Mouse (Mus musculus) hindbrain, embryonic 11.5 days (tissue): ENCODE data around the gene Ccdc87. TPM values are rescaled to one million over a fixed set of nuclear protein-coding genes. Genes with fewer than 3 reads are reported as not detected.

Source experiments
- ATAC-seq: fragments of 200-750 bp; cut with Nextera tagmentation; 2 replicates; pipeline ENCODE4 v1.8.0; 2017; ENCODE audit warnings: mild to moderate bottlenecking, moderate TSS enrichment, moderate library complexity; ENCODE audit not compliant: low FRiP score
- DNase-seq: peaks from one replicate; pipeline ENCODE4 v3.0.0-alpha.2; 2015; ENCODE audit warnings: low spot score
- H3K27ac ChIP-seq: fragments of 300-500 bp; sonication (generic); 2 replicates; pipeline ENCODE4 v1.5.1; 2014; ENCODE audit warnings: mild to moderate bottlenecking, low read depth, low read length
- H3K27me3 ChIP-seq: fragments of 300-500 bp; sonication (generic); 2 replicates; pipeline ENCODE4 v1.6.1; 2014; ENCODE audit warnings: mild to moderate bottlenecking, low read length, moderate library complexity, mixed read lengths; ENCODE audit not compliant: control insufficient read depth, insufficient read depth
- H3K36me3 ChIP-seq: fragments of 300-500 bp; sonication (generic); 2 replicates; pipeline ENCODE4 v1.6.1; 2014; ENCODE audit warnings: mild to moderate bottlenecking, low read length, moderate library complexity, mixed read lengths; ENCODE audit not compliant: control insufficient read depth, insufficient read depth
- H3K4me1 ChIP-seq: fragments of 300-500 bp; sonication (generic); replicated peaks from 2 replicates; pipeline ENCODE4 v1.6.1; 2014; ENCODE audit warnings: low read length, mixed read lengths; ENCODE audit not compliant: control insufficient read depth, insufficient read depth
- H3K4me2 ChIP-seq: fragments of 300-500 bp; sonication (generic); replicated peaks from 2 replicates; pipeline ENCODE4 v1.6.1; 2014; ENCODE audit warnings: mild to moderate bottlenecking, low read depth, low read length
- H3K4me3 ChIP-seq: fragments of 300-500 bp; sonication (generic); 2 replicates; pipeline ENCODE4 v1.5.1; 2014; ENCODE audit warnings: low read depth, low read length
- H3K9ac ChIP-seq: fragments of 300-500 bp; sonication (generic); 2 replicates; pipeline ENCODE4 v1.6.1; 2014; ENCODE audit warnings: low read depth, low read length
- H3K9me3 ChIP-seq: fragments of 300-500 bp; sonication (generic); 2 replicates; pipeline ENCODE4 v1.6.1; 2016; ENCODE audit warnings: low read length; ENCODE audit not compliant: control insufficient read depth
- whole genome bisulfite sequencing: fragments of 180-500 bp; shearing (Covaris S2); extraction: QIAGEN DNeasy Blood & Tissue Kit; methylation state at CpG from one replicate; pipeline ENCODE4 v1.1.7; 2014; 5-methylcytosine and 5-hydroxymethylcytosine counted together
- polyA plus RNA-seq: library from polyadenylated mRNA; unstranded; fragments of >200 nt; fragmentation: Nextera tagmentation; extraction: Ambion mirVana; gene quantifications from 2 replicates; pipeline ENCODE4 v1.2.1, GENCODE M21; 2014

Ccdc87 gene
- polyA plus RNA-seq, 1 experiment from 2014 or later, result 0.34 TPM

DNA sequence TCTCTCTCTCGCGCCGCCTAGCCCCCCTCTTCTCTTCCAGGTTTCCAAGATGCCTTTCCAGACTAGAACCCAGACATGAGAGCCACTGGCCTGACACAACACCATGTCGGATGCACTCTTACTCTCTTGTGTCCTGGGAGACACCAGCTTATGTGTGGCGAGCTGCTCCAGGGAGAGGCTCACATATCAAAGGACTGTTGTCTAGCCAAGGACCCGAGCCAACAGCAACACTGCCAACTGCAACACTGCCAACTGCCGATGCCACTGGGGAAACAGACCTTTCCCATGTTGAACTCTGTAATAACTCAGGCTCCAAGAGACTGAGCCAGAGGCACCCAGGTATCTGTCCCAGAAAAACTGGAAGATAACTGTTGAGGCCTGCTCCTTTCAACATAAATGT lies 10.0 kb upstream of the Ccdc87 start:
- no peaks in the 10 kb centered on the region for H3K27me3 ChIP-seq
- H3K27ac ChIP-seq, result no peak overlapping the region
- no peaks in the 10 kb centered on the region for H3K36me3 ChIP-seq
- ATAC-seq, result no peak
- WGBS, result 63% methylated on average over 7 of the region's 7 CpGs
- DNase-seq, result no peak
- H3K4me3 ChIP-seq, result no peak overlapping the region
- no peak overlapping the region for H3K4me2 ChIP-seq
- H3K9me3 ChIP-seq, result no peaks in the 10 kb centered on the region
- H3K9ac ChIP-seq, result no peak overlapping the region
- no peaks in the 10 kb centered on the region for H3K4me1 ChIP-seq

DNA sequence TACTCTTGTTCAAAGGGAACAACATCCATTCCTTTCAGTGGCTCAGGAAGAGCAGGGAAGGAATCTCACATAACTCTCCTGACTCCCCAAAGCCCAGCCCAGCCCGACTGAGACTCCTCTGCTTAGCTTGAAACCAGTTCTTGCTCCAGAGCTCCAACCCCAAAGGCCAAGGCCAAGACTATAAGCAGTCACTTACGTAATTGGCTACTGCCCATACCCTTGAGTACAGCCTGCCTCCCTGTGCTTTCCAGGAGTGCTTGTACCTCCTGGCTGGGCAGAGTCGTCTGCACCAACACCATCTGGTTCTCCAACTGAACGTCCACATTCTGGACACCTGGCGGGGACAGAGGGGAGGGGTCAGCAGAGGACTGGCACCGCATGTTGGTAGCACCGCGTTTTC lies 5.2 kb upstream of the Ccdc87 start:
- no peak for ATAC-seq

DNA sequence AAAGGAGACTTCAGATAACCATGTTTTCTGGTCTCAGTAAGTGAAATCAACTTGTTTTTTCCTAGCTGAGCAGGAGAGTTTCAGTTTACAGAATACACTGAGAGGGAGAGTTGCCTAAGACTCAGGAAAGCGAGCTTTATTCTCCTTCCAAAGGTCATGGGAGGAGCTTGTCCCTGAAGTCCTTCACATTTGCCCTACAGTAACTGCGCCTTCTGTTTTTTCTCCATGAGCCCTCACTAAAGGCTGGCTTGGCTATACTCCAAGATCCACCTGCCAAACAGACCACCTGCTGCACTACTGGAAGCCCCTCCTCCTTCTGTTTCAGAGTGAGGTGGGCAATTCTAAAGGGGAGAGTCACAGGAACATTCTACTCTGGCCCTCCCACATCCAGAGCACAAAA lies 3.1 kb upstream of the Ccdc87 start:
- DNase-seq (no peak), ATAC-seq (no peak)
- H3K9me3 ChIP-seq, result no peaks in the 10 kb centered on the region
- peaks cover 14% of the 10 kb centered on the region for H3K27me3 ChIP-seq
- no peak overlapping the region for H3K4me3 ChIP-seq
- no peaks in the 10 kb centered on the region for H3K36me3 ChIP-seq
- WGBS, result 81% methylated on average over 2 of the region's 2 CpGs
- no peak overlapping the region for H3K9ac ChIP-seq
- no peak overlapping the region for H3K27ac ChIP-seq
- H3K4me1 ChIP-seq, result peaks cover 11% of the 10 kb centered on the region
- no peak overlapping the region for H3K4me2 ChIP-seq

More for the DNA sequence above, 5.2 kb upstream of the Ccdc87 start:
- peaks cover 5% of the 10 kb centered on the region; the same call in 1 of the 2 replicates for H3K4me1 ChIP-seq
- H3K27ac ChIP-seq, result no peak overlapping the region
- no peaks in the 10 kb centered on the region for H3K36me3 ChIP-seq
- H3K4me2 ChIP-seq, result no peak overlapping the region
- no peak overlapping the region for H3K4me3 ChIP-seq
- no peaks in the 10 kb centered on the region for H3K27me3 ChIP-seq
- H3K9me3 ChIP-seq, result no peaks in the 10 kb centered on the region
- DNase-seq, result no peak
- no peak overlapping the region for H3K9ac ChIP-seq
- 89% methylated on average over 8 of the region's 8 CpGs for WGBS

DNA sequence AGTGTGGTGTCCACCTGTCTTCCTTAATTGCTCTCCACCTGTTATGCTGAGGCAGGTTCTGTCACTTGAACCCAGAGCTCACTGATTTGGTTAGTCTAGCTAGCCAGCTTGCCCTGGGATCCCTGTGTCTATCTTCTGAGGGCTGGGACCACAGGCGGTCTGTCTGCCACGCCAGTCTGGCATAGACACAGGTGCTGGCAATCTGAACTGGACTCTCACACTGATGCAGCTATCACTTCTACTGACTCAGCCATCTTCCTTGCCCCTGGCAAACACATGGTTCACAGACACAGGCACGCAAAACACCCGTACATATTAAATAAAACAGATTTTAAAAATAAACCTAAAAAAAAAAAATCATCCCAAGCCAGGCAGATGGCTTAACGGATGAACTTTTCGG lies 2.1 kb upstream of the Ccdc87 start:
- peaks cover 14% of the 10 kb centered on the region for H3K27me3 ChIP-seq
- no peak overlapping the region for H3K4me3 ChIP-seq
- DNase-seq (no peak), ATAC-seq (no peak)
- 90% methylated on average over 6 of the region's 6 CpGs for WGBS
- H3K27ac ChIP-seq, result no peak overlapping the region
- H3K9ac ChIP-seq, result no peak overlapping the region
- H3K9me3 ChIP-seq, result no peaks in the 10 kb centered on the region
- H3K36me3 ChIP-seq, result no peaks in the 10 kb centered on the region
- H3K4me2 ChIP-seq, result no peak overlapping the region
- H3K4me1 ChIP-seq, result peaks cover 11% of the 10 kb centered on the region

DNA sequence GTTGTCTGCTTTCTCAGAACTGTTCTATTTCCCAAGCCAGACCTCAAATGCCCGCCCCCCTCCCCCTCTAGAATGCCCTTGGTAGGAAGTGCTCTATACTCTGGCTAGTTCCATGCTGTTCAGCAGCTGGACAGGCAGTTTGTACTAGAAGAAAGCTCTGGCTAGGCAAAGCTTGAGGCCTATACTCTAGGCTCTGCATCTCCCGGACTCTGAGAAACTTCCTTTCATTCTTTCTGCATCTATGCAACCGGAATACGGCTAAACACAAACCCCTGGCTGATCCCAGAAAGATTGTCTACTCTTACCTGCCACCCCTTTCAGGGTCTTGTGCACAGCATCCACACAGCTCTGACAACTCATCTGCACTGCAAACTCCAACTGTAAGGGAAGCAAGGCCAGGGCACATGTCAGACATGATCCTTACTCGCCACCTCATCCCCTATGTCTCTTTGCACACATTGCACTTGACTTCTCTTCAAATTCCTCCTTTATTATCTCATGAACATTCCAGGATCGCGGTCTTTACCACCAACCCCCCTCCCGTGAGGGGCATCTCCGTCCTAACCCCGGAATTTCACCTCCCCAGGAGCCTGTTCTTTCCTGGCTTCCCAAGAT lies 533 bp upstream of the Ccdc87 start:
- no peaks in the 10 kb centered on the region for H3K9me3 ChIP-seq
- no peak for DNase-seq
- H3K4me1 ChIP-seq, result peaks cover 11% of the 10 kb centered on the region
- no peaks in the 10 kb centered on the region for H3K36me3 ChIP-seq
- H3K4me3 ChIP-seq, result peak overlapping the region; percentile 55
- H3K27me3 ChIP-seq, result peaks cover 14% of the 10 kb centered on the region
- ATAC-seq, result peak; percentile 56
- WGBS, result 38% methylated on average over 10 of the region's 10 CpGs
- H3K27ac ChIP-seq, result no peak overlapping the region
- peak overlapping the region; percentile 94 for H3K4me2 ChIP-seq
- peak overlapping the region; percentile 70 for H3K9ac ChIP-seq

DNA sequence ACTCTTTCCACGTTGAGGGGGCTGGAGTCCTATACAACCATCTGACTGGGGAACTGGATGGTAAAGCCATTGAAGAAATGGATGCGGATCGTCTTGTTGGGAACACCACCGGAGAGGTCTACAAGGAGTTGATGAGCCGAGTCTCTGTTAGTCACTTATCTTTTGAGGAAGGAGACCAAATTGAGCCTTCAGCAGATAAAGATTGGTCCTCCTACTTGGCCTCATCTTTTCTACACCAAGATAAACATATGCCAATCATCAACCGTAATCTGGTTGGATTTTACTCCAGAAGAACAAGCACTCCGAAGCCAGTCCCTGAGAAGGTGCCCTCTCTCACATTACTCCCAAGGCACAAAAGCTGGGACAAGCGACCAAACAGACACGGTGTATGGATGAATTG lies 1.7 kb downstream of the Ccdc87 start:
- no peaks in the 10 kb centered on the region for H3K36me3 ChIP-seq
- WGBS, result 86% methylated on average over 9 of the region's 9 CpGs
- no peak overlapping the region for H3K9ac ChIP-seq
- H3K27ac ChIP-seq, result no peak overlapping the region
- ATAC-seq (no peak), DNase-seq (no peak)
- H3K4me2 ChIP-seq, result no peak overlapping the region
- peaks cover 14% of the 10 kb centered on the region for H3K27me3 ChIP-seq
- no peak overlapping the region for H3K4me3 ChIP-seq
- H3K4me1 ChIP-seq, result peaks cover 11% of the 10 kb centered on the region
- no peaks in the 10 kb centered on the region for H3K9me3 ChIP-seq

DNA sequence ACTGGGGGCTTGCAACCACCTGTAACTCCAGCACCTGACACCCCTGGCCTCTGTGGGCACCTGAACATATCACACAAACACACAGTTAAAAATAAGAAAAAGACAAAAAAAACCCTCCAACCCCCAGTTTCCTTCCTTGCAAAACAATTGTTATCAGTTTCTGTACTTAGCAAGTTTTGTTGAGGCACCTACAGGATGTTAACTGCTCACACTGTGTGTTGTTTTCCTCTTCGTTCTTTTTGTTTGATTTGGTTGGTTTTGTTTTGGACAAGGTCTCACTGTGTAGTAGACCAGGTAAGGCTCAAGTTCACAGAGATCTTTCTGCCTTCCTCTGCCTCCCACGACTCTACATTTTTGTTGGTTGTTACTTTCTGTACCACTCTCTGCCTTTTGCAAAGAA lies 3.4 kb downstream of the Ccdc87 start:
- Histone ChIP-seq H3K9me3 (no peaks in the 10 kb centered on the region), H3K27ac (no peak overlapping the region), H3K4me3 (no peak overlapping the region), H3K36me3 (no peaks in the 10 kb centered on the region), H3K27me3 (peaks cover 14% of the 10 kb centered on the region), H3K9ac (no peak overlapping the region), H3K4me2 (no peak overlapping the region), H3K4me1 (peaks cover 11% of the 10 kb centered on the region)
- no peak for DNase-seq
- ATAC-seq, result no peak
- WGBS, result 68% methylated on average over 2 of the region's 2 CpGs

GRCm38 (mm10) chr19:4845846-4846245 lies 6.7 kb downstream of the Ccdc87 start:
- WGBS, result 80% methylated on average over 2 of the region's 2 CpGs

GRCm38 (mm10) chr19:4847490-4847889 lies 8.3 kb downstream of the Ccdc87 start:
- H3K4me1 ChIP-seq, result no peaks in the 10 kb centered on the region
- H3K27ac ChIP-seq, result no peak overlapping the region
- no peak overlapping the region for H3K9ac ChIP-seq
- H3K4me3 ChIP-seq, result no peak overlapping the region
- DNase-seq, result peak; percentile 3
- H3K4me2 ChIP-seq, result no peak overlapping the region
- WGBS, result 41% methylated on average over 7 of the region's 7 CpGs
- H3K9me3 ChIP-seq, result no peaks in the 10 kb centered on the region
- no peak for ATAC-seq
- H3K36me3 ChIP-seq, result no peaks in the 10 kb centered on the region
- H3K27me3 ChIP-seq, result no peaks in the 10 kb centered on the region

More at GRCm38 (mm10) chr19:4845846-4846245, 6.7 kb downstream of the Ccdc87 start:
- peaks cover 2% of the 10 kb centered on the region for H3K27me3 ChIP-seq
- H3K4me3 ChIP-seq, result no peak overlapping the region
- H3K27ac ChIP-seq, result no peak overlapping the region
- H3K4me1 ChIP-seq, result no peaks in the 10 kb centered on the region
- no peaks in the 10 kb centered on the region for H3K36me3 ChIP-seq
- no peak overlapping the region for H3K4me2 ChIP-seq
- no peak overlapping the region for H3K9ac ChIP-seq
- ATAC-seq (no peak), DNase-seq (no peak)
- no peaks in the 10 kb centered on the region for H3K9me3 ChIP-seq
